Mouse (Mus musculus) G1E (cell line): ENCODE results near the gene Map1lc3a.

ENCODE experiments used
- CTCF ChIP-seq: IDR thresholded peaks from 2 replicates; pipeline ENCODE4 v1.5.1; 2012; ENCODE audit warnings: low read depth, low read length, inconsistent platforms, mixed read lengths
- GATA1 ChIP-seq: IDR thresholded peaks from 2 replicates; pipeline ENCODE4 v1.6.1; 2012; ENCODE audit warnings: borderline replicate concordance, low read length, inconsistent platforms, mixed read lengths
- POLR2AphosphoS5 ChIP-seq: IDR thresholded peaks from 2 replicates; pipeline ENCODE4 v1.6.1; 2012; ENCODE audit warnings: low read depth, low read length, inconsistent platforms; ENCODE audit not compliant: insufficient replicate concordance
- TAL1 ChIP-seq: conservative IDR thresholded peaks from 2 replicates; pipeline ENCODE4 v1.6.1; 2012; ENCODE audit warnings: low read depth, low read length, inconsistent platforms, mixed read lengths

GRCm38 (mm10) chr2:155326001-155326400, 49.9 kb downstream of the Map1lc3a start:
- no peak for TF ChIP-seq CTCF
- no peak for TF ChIP-seq POLR2AphosphoS5
- no peak for TF ChIP-seq TAL1
- TF ChIP-seq GATA1, result no peak
